Comparison of ENCODE assay signal across 15 mouse cellular contexts in genomic region chr19:53251656-53252055, GRCm38 (mm10). TPM values are rescaled to one million over a fixed set of nuclear protein-coding genes. Genes with fewer than 3 reads are reported as not detected.
DNase-seq lines count a peak whose midpoint lies in the region; ATAC-seq and TF ChIP-seq lines count a peak whose summit lies in the region.
"Had no signal": no experiment of that assay in that cellular context is flagged by ENCODE, and none has a peak within 500 bp of the region (broad histone marks: within the 10 kb centered on the region; RNA-seq: fewer than 3 reads in every experiment).

No protein-coding gene starts in this region.

- peak; percentile 51; the same call in 1 of the 2 replicates for ATAC-seq in lung, embryonic 16.5 days (ENCODE audit: low read depth)
- ATAC-seq in intestine, postnatal 0 days, result no peak
- ATAC-seq: forebrain, postnatal 0 days; inflammation-experienced regulatory T-cells, adult 6 months; midbrain, embryonic 16.5 days had no signal

- no peaks in the 10 kb centered on the region for H3K9me3 ChIP-seq in lung, embryonic 16.5 days (ENCODE audit: control insufficient read depth, low read length)
- H3K9me3 ChIP-seq in intestine, postnatal 0 days (ENCODE audit: control insufficient read depth), result no peaks in the 10 kb centered on the region
- H3K9me3 ChIP-seq: limb, embryonic 13.5 days had no signal

- no peak overlapping the region for H3K9ac ChIP-seq in lung, embryonic 16.5 days (ENCODE audit: low read length)
- H3K9ac ChIP-seq in intestine, postnatal 0 days (ENCODE audit: low read depth, low read length), result no peak overlapping the region
- H3K9ac ChIP-seq: embryonic facial prominence, embryonic 13.5 days; forebrain, postnatal 0 days; limb, embryonic 13.5 days had no signal

- no peak overlapping the region for H3K4me3 ChIP-seq in lung, embryonic 16.5 days (ENCODE audit: low read length)
- no peak overlapping the region for H3K4me3 ChIP-seq in intestine, postnatal 0 days (ENCODE audit: low read depth, low read length)
- H3K4me3 ChIP-seq: embryonic facial prominence, embryonic 13.5 days; limb, embryonic 13.5 days had no signal

- H3K4me1 ChIP-seq in lung, embryonic 16.5 days (replicated peaks; ENCODE audit: control insufficient read depth, insufficient read depth, low read length), result 0 out of 2 replicates have a peak, but pooled peaks cover 2% of the 10 kb centered on the region
- no peaks in the 10 kb centered on the region for H3K4me1 ChIP-seq in intestine, postnatal 0 days (replicated peaks; ENCODE audit: control insufficient read depth, insufficient read depth, low read length)

- peaks cover 2% of the 10 kb centered on the region; the same call in 1 of the 2 replicates for H3K36me3 ChIP-seq in lung, embryonic 16.5 days (ENCODE audit: control insufficient read depth, insufficient read depth, low read length)
- H3K36me3 ChIP-seq in intestine, postnatal 0 days (ENCODE audit: control insufficient read depth, insufficient read depth), result peaks cover 6% of the 10 kb centered on the region
- H3K36me3 ChIP-seq: embryonic facial prominence, embryonic 13.5 days had no signal

- 88% methylated on average over 3 of the region's 3 CpGs for WGBS in lung, embryonic 16.5 days
- WGBS in intestine, postnatal 0 days, result 82% methylated on average over 3 of the region's 3 CpGs

- no peak for DNase-seq in lung, postnatal 14 days
- peak; percentile 57 for DNase-seq in lung, postnatal 36 days
- DNase-seq in right cerebral cortex, adult 18-20 months, result no peak
- DNase-seq in spleen, postnatal 10 days (ENCODE audit: low spot score in 2 of 2), result no peak
- DNase-seq in left cerebral cortex, postnatal 4 days, result no peak
- DNase-seq: cerebellum, adult 9-10 months; forebrain, postnatal 0 days; thymus, postnatal 36 days had no signal

- H3K27me3 ChIP-seq in lung, embryonic 16.5 days (ENCODE audit: control insufficient read depth, insufficient read depth, low read depth, low read length), result no peaks in the 10 kb centered on the region
- no peaks in the 10 kb centered on the region for H3K27me3 ChIP-seq in intestine, postnatal 0 days (replicated peaks; ENCODE audit: control insufficient read depth, insufficient read depth, low read length)
- H3K27me3 ChIP-seq: embryonic facial prominence, embryonic 13.5 days; limb, embryonic 13.5 days had no signal

- H3K4me2 ChIP-seq in lung, embryonic 16.5 days (ENCODE audit: low read depth, low read length), result no peak overlapping the region
- H3K4me2 ChIP-seq in intestine, postnatal 0 days (replicated peaks; ENCODE audit: low read depth), result no peak overlapping the region
- H3K4me2 ChIP-seq: embryonic facial prominence, embryonic 13.5 days; limb, embryonic 13.5 days had no signal

- no peak for TF ChIP-seq CTCF in intestine, postnatal 0 days (IDR thresholded peaks at IDR 0.05; ENCODE audit: low read depth)

- H3K27ac ChIP-seq in lung, embryonic 16.5 days (ENCODE audit: low read length), result no peak overlapping the region
- peak overlapping the region; percentile 65 for H3K27ac ChIP-seq in intestine, postnatal 0 days (ENCODE audit: low read depth, low read length)
- H3K27ac ChIP-seq: embryonic facial prominence, embryonic 13.5 days; kidney, postnatal 0 days; limb, embryonic 13.5 days had no signal

- intact Hi-C loops in left cerebral cortex, postnatal 4 days (cut with DNase I), result no loop called here

RNA-seq across cellular contexts. Expression of gene Mxi1, which starts 58.7 kb away (rescaled TPM):
- 20.2 and 22.6 TPM in 2 replicates for polyA plus RNA-seq in lung, embryonic 16.5 days (2015; fragmentation: Nextera tagmentation; extraction: Ambion mirVana)
- polyA plus RNA-seq in intestine, postnatal 0 days (2015; fragmentation: Nextera tagmentation; extraction: Ambion mirVana), result 58.9 and 64.0 TPM in 2 replicates
- total RNA-seq in left cerebral cortex, postnatal 4 days (2021), result 10 to 100 TPM; 32.5 to 34.7 TPM
